Mouse (Mus musculus): Measurements from ENCODE around the gene Plscr3. TPM values are rescaled to one million over a fixed set of nuclear protein-coding genes. Genes with fewer than 3 reads are reported as not detected.
A peak's percentile ranks its signal among the peaks of the same experiment; 100 is the strongest.

Plscr3 gene
- total and polyA plus RNA-seq, 3 experiments: 4.6 to 26.0 TPM; not detected in 1

DNA sequence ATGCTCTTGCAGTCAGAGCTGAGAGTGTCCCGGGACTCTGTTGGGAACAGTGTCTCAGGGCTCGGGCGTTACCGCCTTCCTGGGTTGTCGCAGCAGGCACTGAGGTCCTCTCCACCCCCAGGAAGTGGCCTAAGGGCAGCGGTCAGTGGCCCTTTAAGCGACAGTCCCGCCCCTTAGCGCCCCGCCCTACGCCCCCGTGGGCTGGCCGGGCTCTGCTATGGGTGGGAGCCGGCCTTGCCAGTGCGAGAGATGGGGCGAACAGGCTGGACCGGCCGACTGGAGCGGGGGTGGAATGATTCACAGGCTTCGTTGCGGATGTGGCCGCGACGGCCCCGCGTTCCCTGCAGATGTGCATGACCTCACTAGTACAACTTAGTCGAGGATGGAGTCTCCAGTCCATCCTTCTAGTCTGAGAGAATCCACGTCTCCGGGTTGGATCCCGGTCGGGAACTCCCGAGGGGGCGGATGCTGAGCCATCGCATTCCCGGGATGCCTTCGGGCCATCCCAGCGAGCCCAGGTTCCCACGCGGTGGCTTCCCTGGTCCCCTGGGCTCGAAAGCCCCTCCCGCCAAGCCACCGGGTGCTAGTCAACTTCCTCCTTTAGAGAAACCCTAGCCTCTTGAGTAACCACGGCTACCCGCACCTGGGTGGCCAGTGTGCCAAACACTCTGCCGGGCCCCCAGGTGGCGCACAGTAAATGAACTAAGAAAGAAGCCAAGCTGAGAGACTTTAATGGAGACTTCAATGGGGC lies 34.9 kb downstream of the Plscr3 start, which contains the start of gene Kctd11 (continued):
- TF ChIP-seq CTCF (IDR thresholded peaks at IDR 0.05 in 2 of 3, conservative IDR thresholded peaks at IDR 0.05 in 1 of 3; ENCODE audit: control insufficient read depth in 1 of 3, insufficient read depth in 1 of 3, low read depth in 2 of 3, low read length in 3 of 3, poor library complexity in 1 of 3, severe bottlenecking in 1 of 3) (peak in 2 of 3 experiments; percentile 13 to 22; a peak in 2 of 6 replicates), SMC3 (IDR thresholded peaks at IDR 0.05; ENCODE audit: low read depth, low read length) (0 out of 2 replicates have a peak, but pooled peaks have one; percentile 20), MAX (IDR thresholded peaks at IDR 0.05; ENCODE audit: low read length) (0 out of 2 replicates have a peak, but pooled peaks have one; percentile 21), MXI1 (IDR thresholded peaks at IDR 0.05; ENCODE audit: low read depth, low read length) (no peak), JUND (IDR thresholded peaks at IDR 0.05; ENCODE audit: low read depth, low read length) (no peak), KAT2A (conservative IDR thresholded peaks at IDR 0.05; ENCODE audit: low read depth, low read length) (no peak), GATA1 (IDR thresholded peaks at IDR 0.05; ENCODE audit: low read depth, low read length) (no peak), MAFK (IDR thresholded peaks at IDR 0.05; ENCODE audit: borderline replicate concordance, low read depth, low read length) (no peak), ELF1 (IDR thresholded peaks at IDR 0.05; ENCODE audit: low read depth, low read length) (no peak), ZKSCAN1 (IDR thresholded peaks at IDR 0.05; ENCODE audit: low read depth, low read length) (no peak), CHD2 (IDR thresholded peaks at IDR 0.05; ENCODE audit: low read length) (no peak), ZC3H11A (IDR thresholded peaks at IDR 0.05; ENCODE audit: low read depth, low read length) (no peak), MAZ (IDR thresholded peaks at IDR 0.05; ENCODE audit: low read depth, low read length) (peak; percentile 24; the same call in 1 of the 2 replicates), NELFE (IDR thresholded peaks at IDR 0.05; ENCODE audit: low read depth, low read length) (no peak), UBTF (IDR thresholded peaks at IDR 0.05; ENCODE audit: borderline replicate concordance, insufficient read depth, low read depth, low read length) (no peak)

DNA sequence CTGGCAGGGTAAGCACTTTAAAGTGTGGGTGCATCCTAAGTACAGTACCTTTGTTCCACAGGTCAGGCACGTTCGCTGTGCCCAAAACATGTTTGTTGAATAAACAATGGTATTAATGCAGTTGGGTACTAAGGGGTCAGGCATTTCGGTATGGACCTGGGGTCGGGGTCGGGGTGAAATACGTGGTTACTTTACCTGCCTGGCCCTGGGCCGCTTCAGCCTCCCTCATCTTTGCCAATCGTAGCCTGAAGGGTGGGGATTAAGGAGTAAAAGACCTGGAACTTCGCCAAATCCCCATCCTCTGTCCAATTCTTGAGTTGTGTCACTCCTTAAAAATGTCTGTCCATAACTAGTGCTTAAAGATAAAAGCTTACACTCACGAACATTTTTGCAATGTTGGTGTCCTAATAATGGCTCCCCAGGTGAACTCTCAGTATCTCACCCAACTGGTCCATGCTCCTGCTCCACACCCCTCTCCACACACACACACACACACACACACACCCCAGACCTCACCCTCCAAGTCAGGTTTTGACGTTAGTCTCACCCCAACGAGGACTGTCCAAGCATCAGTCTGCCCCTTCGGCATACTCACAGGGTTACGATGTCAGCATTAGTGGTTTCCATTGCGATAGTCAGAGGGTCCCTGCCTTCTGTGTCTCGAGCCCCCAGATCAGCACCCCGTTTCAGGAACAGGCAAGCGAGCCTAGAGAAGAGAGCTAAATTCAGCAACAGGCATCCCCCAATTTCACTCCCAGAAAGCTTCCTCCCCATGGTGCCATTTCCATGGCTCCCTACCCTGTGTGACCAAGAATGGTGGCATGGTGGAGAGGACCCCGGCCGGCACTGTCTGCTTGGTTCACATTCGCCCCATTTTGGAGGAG lies 35.9 kb downstream of the Plscr3 start:
- no peaks in the 10 kb centered on the region for H3K27me3 ChIP-seq (ENCODE audit: control insufficient read depth in 1 of 2, insufficient read depth in 2 of 2, low read length in 2 of 2)
- no peak for DNase-seq (ENCODE audit: low read depth, low spot score)
- H3K27ac ChIP-seq (ENCODE audit: control insufficient read depth, low read depth, low read length): no peak overlapping the region
- no peaks in the 10 kb centered on the region for H3K79me2 ChIP-seq (ENCODE audit: control insufficient read depth, insufficient read depth, low read length, poor library complexity)
- no peak overlapping the region for H3K9ac ChIP-seq (ENCODE audit: control insufficient read depth, low read depth, low read length, poor library complexity, severe bottlenecking)
- no peak for TF ChIP-seq POLR2A (IDR thresholded peaks at IDR 0.05; ENCODE audit: control insufficient read depth in 1 of 2, insufficient read depth in 1 of 2, low read depth in 1 of 2, low read length in 2 of 2, poor library complexity in 1 of 2)
- H3K4me1 ChIP-seq (ENCODE audit: control insufficient read depth in 1 of 2, insufficient read depth in 2 of 2, low read length in 2 of 2): peaks cover 14 to 55% of the 10 kb centered on the region in 2 experiments
- peaks cover 0 to 35% of the 10 kb centered on the region in 2 experiments; a peak in 2 of 4 replicates for H3K36me3 ChIP-seq (ENCODE audit: control insufficient read depth in 1 of 2, insufficient read depth in 2 of 2, low read length in 2 of 2)
- no peak overlapping the region for H3K4me3 ChIP-seq (ENCODE audit: control insufficient read depth in 1 of 2, insufficient read depth in 1 of 2, low read depth in 2 of 2, low read length in 2 of 2)
- no peaks in the 10 kb centered on the region for H3K9me3 ChIP-seq (replicated peaks; ENCODE audit: insufficient read depth, low read length)

All from MEL (cell line).